Mouse (Mus musculus): ENCODE results near the gene Dpm2.

DNA sequence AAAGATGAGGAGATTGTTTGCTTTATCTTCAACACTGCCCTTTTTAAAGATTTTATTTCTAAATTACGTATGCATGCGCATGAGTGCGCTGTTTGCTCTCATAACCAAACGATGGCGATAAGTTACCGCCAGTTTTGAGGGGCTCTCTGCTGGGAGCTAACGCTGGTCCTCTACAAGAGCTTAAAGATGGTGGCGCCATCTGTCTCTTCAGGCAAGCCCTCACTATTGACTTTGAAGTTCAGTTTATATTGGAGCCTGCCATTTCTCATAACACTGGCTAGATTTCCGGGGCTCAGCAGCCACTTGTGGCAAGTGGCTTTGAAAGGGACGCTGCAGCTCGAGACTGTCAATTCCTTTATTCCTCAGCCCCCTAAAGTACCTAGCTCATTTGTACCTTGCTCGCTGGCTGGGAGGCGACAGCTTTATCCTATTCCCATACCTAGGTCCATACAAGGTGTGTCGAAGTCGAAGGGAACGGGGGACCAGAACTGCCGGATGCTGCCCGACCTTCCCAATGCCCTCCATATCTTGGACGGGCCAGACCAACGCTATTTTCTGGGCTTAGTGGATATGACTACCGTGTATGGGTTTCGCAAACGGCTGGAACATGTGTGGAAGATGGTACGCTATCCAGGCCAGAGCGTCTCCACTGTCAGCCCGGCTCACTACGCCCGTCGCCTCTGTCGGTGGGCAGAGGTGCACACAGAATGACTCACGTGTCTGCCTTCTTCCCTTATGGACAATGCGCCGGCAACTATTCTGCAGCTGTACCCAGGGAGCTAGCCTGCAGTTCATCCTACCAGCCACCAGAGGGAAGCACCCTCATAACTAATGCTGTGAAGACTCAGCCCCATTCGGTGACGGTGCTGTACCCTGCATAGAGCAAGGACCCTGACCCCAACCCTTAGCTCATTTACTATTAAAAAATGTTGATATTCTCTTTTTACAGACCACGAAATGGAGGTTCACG lies 12.5 kb downstream of the Dpm2 start:
- TF ChIP-seq POLR2A (IDR thresholded peaks at IDR 0.05; ENCODE audit: borderline replicate concordance, control insufficient read depth, low read depth, low read length) (peak; percentile 31; the same call in 1 of the 2 replicates), CTCF (IDR thresholded peaks at IDR 0.05; ENCODE audit: control insufficient read depth, insufficient read depth, low read length) (peak; percentile 96)

Measured in bone marrow, adult 2 months (tissue).